Mouse (Mus musculus) liver, embryonic 15.5 days (tissue): Measurements from ENCODE around the gene St3gal4. TPM values are rescaled to one million over a fixed set of nuclear protein-coding genes. Genes with fewer than 3 reads are reported as not detected.

Experiments used
- ATAC-seq: fragments of 200-750 bp; cut with Nextera tagmentation; 2 replicates; pipeline ENCODE4 v1.8.0; 2017; ENCODE audit warnings: moderate number of reproducible peaks, mild to moderate bottlenecking, moderate library complexity; ENCODE audit not compliant: insufficient read depth
- H3K27ac ChIP-seq: fragments of 300-500 bp; sonication (generic); replicated peaks from 2 replicates; pipeline ENCODE4 v1.5.1; 2015; ENCODE audit warnings: mild to moderate bottlenecking, inconsistent platforms
- H3K27me3 ChIP-seq: fragments of 300-500 bp; sonication (generic); 2 replicates; pipeline ENCODE4 v1.6.1; 2015; ENCODE audit warnings: mild to moderate bottlenecking, inconsistent platforms
- H3K36me3 ChIP-seq: fragments of 300-500 bp; sonication (generic); replicated peaks from 2 replicates; pipeline ENCODE4 v1.6.1; 2015; ENCODE audit warnings: moderate library complexity, mild to moderate bottlenecking, inconsistent platforms
- H3K4me1 ChIP-seq: fragments of 300-500 bp; sonication (generic); replicated peaks from 2 replicates; pipeline ENCODE4 v1.6.1; 2015; ENCODE audit warnings: inconsistent platforms
- H3K4me2 ChIP-seq: fragments of 300-500 bp; sonication (generic); 2 replicates; pipeline ENCODE4 v1.6.1; 2015; ENCODE audit warnings: moderate library complexity, mild to moderate bottlenecking, inconsistent platforms
- H3K4me3 ChIP-seq: fragments of 300-500 bp; sonication (generic); replicated peaks from 2 replicates; pipeline ENCODE4 v1.5.1; 2015; ENCODE audit warnings: mild to moderate bottlenecking, inconsistent platforms
- H3K9ac ChIP-seq: fragments of 300-500 bp; sonication (generic); 2 replicates; pipeline ENCODE4 v1.6.1; 2015; ENCODE audit warnings: moderate library complexity, mild to moderate bottlenecking, inconsistent platforms
- H3K9me3 ChIP-seq: fragments of 300-500 bp; sonication (generic); replicated peaks from 2 replicates; pipeline ENCODE4 v1.6.1; 2016; ENCODE audit warnings: inconsistent platforms
- WGBS: fragments of 180-500 bp; shearing (Covaris S2); methylation state at CpG from one replicate; pipeline ENCODE4 v1.1.7; 2015; ENCODE audit warnings: mixed read lengths; ENCODE audit not compliant: insufficient replicate concordance; 5-methylcytosine and 5-hydroxymethylcytosine counted together
- polyA plus RNA-seq: library from polyadenylated mRNA; unstranded; fragments of >200 nt; fragmentation: Nextera tagmentation; extraction: Ambion mirVana; gene quantifications from 2 replicates; pipeline ENCODE4 v1.2.1, GENCODE M21; 2015

The St3gal4 gene
- polyA plus RNA-seq, 1 experiment from 2014 or later, result 24.2 TPM

- peak; percentile 95 for ATAC-seq
- H3K27ac ChIP-seq, result peak overlapping the region; percentile 88
- peak overlapping the region; percentile 66 for H3K4me2 ChIP-seq
- H3K36me3 ChIP-seq, result peaks cover 33% of the 10 kb centered on the region
- peak overlapping the region; percentile 58 for H3K9ac ChIP-seq
- H3K4me3 ChIP-seq, result peak overlapping the region; percentile 36
- peaks cover 85% of the 10 kb centered on the region for H3K4me1 ChIP-seq
- H3K9me3 ChIP-seq, result no peaks in the 10 kb centered on the region
- 18% methylated on average over 15 of the region's 15 CpGs for WGBS
- no peaks in the 10 kb centered on the region for H3K27me3 ChIP-seq
Measured at GRCm38 (mm10) chr9:35105884-35106880, 12.9 kb downstream of the St3gal4 start.

GRCm38 (mm10) chr9:35105438-35105837 lies 13.6 kb downstream of the St3gal4 start:
- ATAC-seq, result peak; percentile 0; the same call in 1 of the 2 replicates
- Histone ChIP-seq H3K9me3 (no peaks in the 10 kb centered on the region), H3K27me3 (no peaks in the 10 kb centered on the region), H3K4me1 (peaks cover 85% of the 10 kb centered on the region), H3K4me2 (peak overlapping the region; percentile 66), H3K4me3 (peak overlapping the region; percentile 36; the same call in 1 of the 2 replicates), H3K9ac (no peak overlapping the region; the same call in 1 of the 2 replicates), H3K27ac (peak overlapping the region; percentile 88), H3K36me3 (peaks cover 40% of the 10 kb centered on the region)
- WGBS, result 35% methylated on average over 2 of the region's 2 CpGs

GRCm38 (mm10) chr9:35104711-35105110 lies 14.4 kb downstream of the St3gal4 start:
- Histone ChIP-seq H3K4me2 (no peak overlapping the region), H3K9me3 (no peaks in the 10 kb centered on the region), H3K4me1 (peaks cover 82% of the 10 kb centered on the region), H3K4me3 (no peak overlapping the region), H3K36me3 (peaks cover 35% of the 10 kb centered on the region), H3K27me3 (no peaks in the 10 kb centered on the region), H3K27ac (peak overlapping the region; percentile 63), H3K9ac (no peak overlapping the region)
- WGBS, result 62% methylated on average over 4 of the region's 4 CpGs
- no peak for ATAC-seq

- Histone ChIP-seq H3K9ac (0 out of 2 replicates have a peak overlapping the region, but pooled peaks have one; percentile 17), H3K4me1 (peaks cover 64% of the 10 kb centered on the region), H3K9me3 (no peaks in the 10 kb centered on the region), H3K27ac (peak overlapping the region; percentile 63), H3K27me3 (no peaks in the 10 kb centered on the region), H3K4me3 (no peak overlapping the region), H3K36me3 (peaks cover 36% of the 10 kb centered on the region), H3K4me2 (peak overlapping the region; percentile 5; the same call in 1 of the 2 replicates)
- no peak for ATAC-seq
- WGBS, result 59% methylated on average over 4 of the region's 4 CpGs
Measured at GRCm38 (mm10) chr9:35098762-35099161, 20.3 kb downstream of the St3gal4 start.

GRCm38 (mm10) chr9:35097901-35098300 lies 21.2 kb downstream of the St3gal4 start:
- peak; percentile 47; the same call in 1 of the 2 replicates for ATAC-seq
- Histone ChIP-seq H3K4me2 (peak overlapping the region; percentile 8; the same call in 1 of the 2 replicates), H3K4me1 (peaks cover 65% of the 10 kb centered on the region), H3K36me3 (peaks cover 29% of the 10 kb centered on the region), H3K4me3 (no peak overlapping the region), H3K9ac (no peak overlapping the region), H3K27me3 (no peaks in the 10 kb centered on the region), H3K27ac (peak overlapping the region; percentile 63), H3K9me3 (no peaks in the 10 kb centered on the region)
- 24% methylated on average over 4 of the region's 4 CpGs for WGBS

GRCm38 (mm10) chr9:35095726-35096125 lies 23.3 kb downstream of the St3gal4 start:
- Histone ChIP-seq H3K4me1 (peaks cover 63% of the 10 kb centered on the region), H3K27me3 (no peaks in the 10 kb centered on the region), H3K27ac (no peak overlapping the region), H3K4me3 (no peak overlapping the region), H3K36me3 (peaks cover 18% of the 10 kb centered on the region), H3K4me2 (no peak overlapping the region), H3K9me3 (no peaks in the 10 kb centered on the region), H3K9ac (no peak overlapping the region)
- no peak for ATAC-seq
- 73% methylated on average over 1 of the region's 1 CpGs for WGBS

- ATAC-seq, result no peak
Measured at GRCm38 (mm10) chr9:35093350-35093749, 25.7 kb downstream of the St3gal4 start.

GRCm38 (mm10) chr9:35092904-35093303 lies 26.2 kb downstream of the St3gal4 start:
- no peak overlapping the region for H3K4me2 ChIP-seq
- H3K36me3 ChIP-seq, result peaks cover 4% of the 10 kb centered on the region; the same call in 1 of the 2 replicates
- 82% methylated on average over 2 of the region's 2 CpGs for WGBS
- no peaks in the 10 kb centered on the region for H3K27me3 ChIP-seq
- H3K4me3 ChIP-seq, result no peak overlapping the region
- no peak overlapping the region for H3K27ac ChIP-seq
- H3K9ac ChIP-seq, result no peak overlapping the region
- no peak for ATAC-seq
- peaks cover 41% of the 10 kb centered on the region for H3K4me1 ChIP-seq
- H3K9me3 ChIP-seq, result no peaks in the 10 kb centered on the region

More at GRCm38 (mm10) chr9:35093350-35093749, 25.7 kb downstream of the St3gal4 start:
- Histone ChIP-seq H3K4me1 (peaks cover 46% of the 10 kb centered on the region), H3K27ac (no peak overlapping the region), H3K9ac (no peak overlapping the region), H3K27me3 (no peaks in the 10 kb centered on the region), H3K4me2 (no peak overlapping the region), H3K4me3 (no peak overlapping the region), H3K9me3 (no peaks in the 10 kb centered on the region), H3K36me3 (peaks cover 6% of the 10 kb centered on the region; the same call in 1 of the 2 replicates)
- 74% methylated on average over 3 of the region's 3 CpGs for WGBS

GRCm38 (mm10) chr9:35061446-35061845 lies 57.6 kb downstream of the St3gal4 start:
- Histone ChIP-seq H3K4me2 (no peak overlapping the region), H3K4me3 (no peak overlapping the region), H3K27ac (no peak overlapping the region), H3K9ac (no peak overlapping the region), H3K4me1 (peaks cover 28% of the 10 kb centered on the region), H3K9me3 (no peaks in the 10 kb centered on the region), H3K36me3 (no peaks in the 10 kb centered on the region), H3K27me3 (no peaks in the 10 kb centered on the region)
- no peak for ATAC-seq
- WGBS, result 33% methylated on average over 2 of the region's 2 CpGs

- H3K9ac ChIP-seq, result no peak overlapping the region
- peaks cover 33% of the 10 kb centered on the region for H3K4me1 ChIP-seq
- WGBS, result 66% methylated on average over 5 of the region's 5 CpGs
- H3K4me3 ChIP-seq, result no peak overlapping the region
- H3K27ac ChIP-seq, result no peak overlapping the region
- no peak overlapping the region for H3K4me2 ChIP-seq
- no peaks in the 10 kb centered on the region for H3K9me3 ChIP-seq
- peaks cover 4% of the 10 kb centered on the region for H3K36me3 ChIP-seq
- H3K27me3 ChIP-seq, result no peaks in the 10 kb centered on the region
- no peak for ATAC-seq
Measured at GRCm38 (mm10) chr9:35059881-35060280, 59.2 kb downstream of the St3gal4 start.
